Mouse (Mus musculus) midbrain, embryonic 13.5 days (tissue): ENCODE measurements around the gene Prtg. TPM values are rescaled to one million over a fixed set of nuclear protein-coding genes. Genes with fewer than 3 reads are reported as not detected.

ENCODE experiments used
- ATAC-seq: fragments of 200-750 bp; cut with Nextera tagmentation; 2 replicates; pipeline ENCODE4 v1.8.0; 2017; ENCODE audit warnings: mild to moderate bottlenecking, moderate TSS enrichment, moderate library complexity
- H3K27ac ChIP-seq: fragments of 300-500 bp; sonication (generic); 2 replicates; pipeline ENCODE4 v1.5.1; 2015; ENCODE audit warnings: inconsistent platforms, mild to moderate bottlenecking, moderate library complexity
- H3K27me3 ChIP-seq: fragments of 300-500 bp; sonication (generic); 2 replicates; pipeline ENCODE4 v1.6.1; 2015; ENCODE audit warnings: mild to moderate bottlenecking, inconsistent platforms
- H3K36me3 ChIP-seq: fragments of 300-500 bp; sonication (generic); 2 replicates; pipeline ENCODE4 v1.6.1; 2015; ENCODE audit warnings: mild to moderate bottlenecking, inconsistent platforms
- H3K4me1 ChIP-seq: fragments of 300-500 bp; sonication (generic); replicated peaks from 2 replicates; pipeline ENCODE4 v1.6.1; 2015; ENCODE audit warnings: inconsistent platforms
- H3K4me2 ChIP-seq: fragments of 300-500 bp; sonication (generic); replicated peaks from 2 replicates; pipeline ENCODE4 v1.6.1; 2015; ENCODE audit warnings: moderate library complexity, mild to moderate bottlenecking, inconsistent platforms
- H3K4me3 ChIP-seq: fragments of 300-500 bp; sonication (generic); replicated peaks from 2 replicates; pipeline ENCODE4 v1.5.1; 2015; ENCODE audit warnings: mild to moderate bottlenecking, inconsistent platforms
- H3K9ac ChIP-seq: fragments of 300-500 bp; sonication (generic); replicated peaks from 2 replicates; pipeline ENCODE4 v1.6.1; 2015; ENCODE audit warnings: mild to moderate bottlenecking, inconsistent platforms
- H3K9me3 ChIP-seq: fragments of 300-500 bp; sonication (generic); 2 replicates; pipeline ENCODE4 v1.6.1; 2016; ENCODE audit warnings: mild to moderate bottlenecking, inconsistent platforms
- WGBS: fragments of 180-500 bp; shearing (Covaris S2); methylation state at CpG from one replicate; pipeline ENCODE4 v1.1.7; 2015; 5-methylcytosine and 5-hydroxymethylcytosine counted together
- polyA plus RNA-seq: library from polyadenylated mRNA; unstranded; fragments of >200 nt; fragmentation: Nextera tagmentation; extraction: Ambion mirVana; gene quantifications from 2 replicates; pipeline ENCODE4 v1.2.1, GENCODE M21; 2015

The Prtg gene
- polyA plus RNA-seq, 1 experiment from 2014 or later = 0.63 TPM

GRCm38 (mm10) chr9:72867434-72867833 lies 60.8 kb downstream of the Prtg start:
- ATAC-seq = no peak
- WGBS = 86% methylated on average over 6 of the region's 6 CpGs
- Histone ChIP-seq H3K27me3 (no peaks in the 10 kb centered on the region), H3K36me3 (no peaks in the 10 kb centered on the region), H3K9me3 (no peaks in the 10 kb centered on the region), H3K4me3 (no peak overlapping the region), H3K4me2 (no peak overlapping the region), H3K27ac (no peak overlapping the region), H3K4me1 (peaks cover 12% of the 10 kb centered on the region), H3K9ac (no peak overlapping the region)

DNA sequence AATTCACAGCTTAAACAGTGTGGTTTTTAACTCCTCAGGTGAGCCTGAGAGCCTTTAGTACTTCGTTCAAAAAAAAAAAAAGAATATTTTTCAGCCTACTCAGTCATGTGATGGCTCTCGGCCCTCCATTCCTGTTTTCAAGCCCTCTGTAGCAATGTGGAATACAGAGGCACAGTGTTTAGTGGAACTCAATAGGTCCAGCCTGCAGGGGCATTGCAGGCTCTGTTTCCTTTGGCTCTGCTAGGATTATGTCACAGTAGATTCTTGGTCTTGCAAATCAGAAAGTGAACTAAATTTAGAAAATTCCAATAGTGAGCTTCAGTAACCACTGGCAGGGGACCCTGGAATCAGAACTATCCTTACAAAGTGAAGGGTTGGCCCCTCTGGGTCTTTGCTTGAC lies 62.1 kb downstream of the Prtg start:
- H3K27ac ChIP-seq = no peak overlapping the region
- no peaks in the 10 kb centered on the region for H3K36me3 ChIP-seq
- no peaks in the 10 kb centered on the region for H3K27me3 ChIP-seq
- no peaks in the 10 kb centered on the region for H3K9me3 ChIP-seq
- WGBS = 88% methylated on average over 2 of the region's 2 CpGs
- peaks cover 14% of the 10 kb centered on the region for H3K4me1 ChIP-seq
- no peak overlapping the region for H3K9ac ChIP-seq
- H3K4me3 ChIP-seq = no peak overlapping the region
- no peak for ATAC-seq
- H3K4me2 ChIP-seq = no peak overlapping the region

- Histone ChIP-seq H3K27me3 (no peaks in the 10 kb centered on the region), H3K27ac (no peak overlapping the region), H3K36me3 (no peaks in the 10 kb centered on the region), H3K9me3 (no peaks in the 10 kb centered on the region), H3K9ac (no peak overlapping the region), H3K4me1 (peaks cover 14% of the 10 kb centered on the region), H3K4me2 (peak overlapping the region; percentile 22; the same call in 1 of the 2 replicates), H3K4me3 (no peak overlapping the region)
- 11% methylated on average over 13 of the region's 13 CpGs for WGBS
- ATAC-seq = peak; percentile 40; the same call in 1 of the 2 replicates
Measured at GRCm38 (mm10) chr9:72871506-72872297, 65.0 kb downstream of the Prtg start.

- WGBS = 32% methylated on average over 8 of the region's 8 CpGs
- ATAC-seq = no peak
- no peak overlapping the region for H3K4me2 ChIP-seq
- no peak overlapping the region for H3K9ac ChIP-seq
- no peaks in the 10 kb centered on the region for H3K36me3 ChIP-seq
- H3K27ac ChIP-seq = no peak overlapping the region
- peaks cover 14% of the 10 kb centered on the region for H3K4me1 ChIP-seq
- no peaks in the 10 kb centered on the region for H3K9me3 ChIP-seq
- H3K27me3 ChIP-seq = no peaks in the 10 kb centered on the region
- H3K4me3 ChIP-seq = no peak overlapping the region
Measured at GRCm38 (mm10) chr9:72872298-72873130, 65.8 kb downstream of the Prtg start.

GRCm38 (mm10) chr9:72875878-72876277 lies 69.2 kb downstream of the Prtg start:
- Histone ChIP-seq H3K27ac (no peak overlapping the region), H3K9ac (no peak overlapping the region), H3K4me1 (peaks cover 42% of the 10 kb centered on the region), H3K9me3 (no peaks in the 10 kb centered on the region), H3K27me3 (no peaks in the 10 kb centered on the region), H3K4me3 (no peak overlapping the region), H3K36me3 (no peaks in the 10 kb centered on the region), H3K4me2 (no peak overlapping the region)
- 83% methylated on average over 2 of the region's 2 CpGs for WGBS
- ATAC-seq = no peak

GRCm38 (mm10) chr9:72877905-72878304 lies 71.2 kb downstream of the Prtg start:
- Histone ChIP-seq H3K4me1 (peaks cover 36% of the 10 kb centered on the region), H3K27me3 (no peaks in the 10 kb centered on the region), H3K9ac (no peak overlapping the region), H3K4me3 (no peak overlapping the region), H3K9me3 (no peaks in the 10 kb centered on the region), H3K27ac (no peak overlapping the region), H3K4me2 (no peak overlapping the region), H3K36me3 (no peaks in the 10 kb centered on the region)
- WGBS = 43% methylated on average over 11 of the region's 11 CpGs
- ATAC-seq = no peak

DNA sequence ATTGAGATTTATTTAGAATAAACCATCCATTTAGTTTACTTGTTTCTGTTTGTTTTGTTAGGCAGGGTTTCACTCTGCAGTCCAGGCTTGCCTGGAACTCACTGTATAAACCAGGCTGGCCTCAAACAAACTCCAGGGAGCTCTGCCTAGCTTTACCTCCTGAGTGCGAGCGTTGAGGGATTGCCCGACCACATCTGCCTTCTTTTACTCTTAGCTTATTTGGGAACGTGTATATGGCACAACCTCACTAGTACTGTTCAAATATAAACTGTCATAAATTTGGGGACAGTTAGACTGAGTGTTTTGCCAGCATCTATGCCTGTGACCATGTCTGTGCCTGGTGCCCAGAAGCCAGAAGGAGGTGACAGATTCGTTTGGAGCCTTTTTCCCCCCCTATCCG lies 72.0 kb downstream of the Prtg start:
- no peaks in the 10 kb centered on the region for H3K27me3 ChIP-seq
- no peak overlapping the region for H3K27ac ChIP-seq
- no peak overlapping the region for H3K9ac ChIP-seq
- no peaks in the 10 kb centered on the region for H3K36me3 ChIP-seq
- H3K4me3 ChIP-seq = no peak overlapping the region
- H3K9me3 ChIP-seq = no peaks in the 10 kb centered on the region
- no peak for ATAC-seq
- 43% methylated on average over 6 of the region's 6 CpGs for WGBS
- no peak overlapping the region for H3K4me2 ChIP-seq
- peaks cover 36% of the 10 kb centered on the region for H3K4me1 ChIP-seq

DNA sequence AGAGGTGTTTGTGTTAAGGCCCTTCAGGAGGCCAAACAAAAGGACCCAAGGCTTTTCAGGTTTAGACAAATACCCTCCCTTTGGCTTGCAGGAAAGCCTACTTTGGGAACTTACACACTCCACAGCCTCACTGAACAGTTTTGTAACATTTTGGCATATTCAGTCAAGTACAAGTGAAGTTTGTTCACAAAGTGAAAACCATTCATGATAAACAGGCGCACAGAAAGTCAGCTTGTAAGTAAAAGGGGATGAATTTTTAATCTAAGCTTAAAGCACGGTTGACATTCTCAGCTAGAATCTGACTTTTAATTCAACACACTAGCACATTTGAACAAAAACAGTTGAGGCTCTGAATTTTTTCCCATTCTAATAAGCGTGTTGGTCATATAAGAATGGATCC lies 72.9 kb downstream of the Prtg start:
- no peak overlapping the region for H3K4me3 ChIP-seq
- no peak overlapping the region for H3K4me2 ChIP-seq
- ATAC-seq = no peak
- no peaks in the 10 kb centered on the region for H3K27me3 ChIP-seq
- no peak overlapping the region for H3K27ac ChIP-seq
- H3K4me1 ChIP-seq = peaks cover 36% of the 10 kb centered on the region
- H3K9ac ChIP-seq = no peak overlapping the region
- 32% methylated on average over 3 of the region's 3 CpGs for WGBS
- H3K9me3 ChIP-seq = no peaks in the 10 kb centered on the region
- no peaks in the 10 kb centered on the region for H3K36me3 ChIP-seq

GRCm38 (mm10) chr9:72880225-72880960 lies 73.7 kb downstream of the Prtg start:
- H3K9me3 ChIP-seq = no peaks in the 10 kb centered on the region
- H3K27me3 ChIP-seq = no peaks in the 10 kb centered on the region
- no peak overlapping the region; the same call in 1 of the 2 replicates for H3K27ac ChIP-seq
- H3K4me1 ChIP-seq = peaks cover 36% of the 10 kb centered on the region
- 12% methylated on average over 16 of the region's 16 CpGs for WGBS
- no peak overlapping the region for H3K4me2 ChIP-seq
- H3K36me3 ChIP-seq = no peaks in the 10 kb centered on the region
- H3K4me3 ChIP-seq = no peak overlapping the region
- peak overlapping the region; percentile 11; the same call in 1 of the 2 replicates for H3K9ac ChIP-seq
- peak; percentile 57 for ATAC-seq

GRCm38 (mm10) chr9:72881026-72881768 lies 74.5 kb downstream of the Prtg start:
- Histone ChIP-seq H3K4me3 (no peak overlapping the region), H3K4me1 (peaks cover 36% of the 10 kb centered on the region), H3K27ac (no peak overlapping the region), H3K36me3 (no peaks in the 10 kb centered on the region), H3K9ac (peak overlapping the region; percentile 39; the same call in 1 of the 2 replicates), H3K27me3 (no peaks in the 10 kb centered on the region), H3K4me2 (peak overlapping the region; percentile 2), H3K9me3 (no peaks in the 10 kb centered on the region)
- no peak for ATAC-seq
- WGBS = 13% methylated on average over 15 of the region's 15 CpGs

- H3K27me3 ChIP-seq = no peaks in the 10 kb centered on the region
- no peak overlapping the region for H3K9ac ChIP-seq
- H3K4me2 ChIP-seq = no peak overlapping the region
- peak; percentile 73 for ATAC-seq
- H3K27ac ChIP-seq = no peak overlapping the region
- peaks cover 26% of the 10 kb centered on the region for H3K4me1 ChIP-seq
- 17% methylated on average over 3 of the region's 3 CpGs for WGBS
- H3K4me3 ChIP-seq = no peak overlapping the region
- no peaks in the 10 kb centered on the region for H3K36me3 ChIP-seq
- no peaks in the 10 kb centered on the region for H3K9me3 ChIP-seq
Measured at GRCm38 (mm10) chr9:72883940-72884339, 77.3 kb downstream of the Prtg start.
